Mouse (Mus musculus): ENCODE measurements around the gene Utrn. TPM values are rescaled to one million over a fixed set of nuclear protein-coding genes. Genes with fewer than 3 reads are reported as not detected.

The Utrn gene
- polyA plus RNA-seq, 1 experiment from 2014 or later: 89.8 TPM

- H3K9ac ChIP-seq: no peak overlapping the region
- H3K27ac ChIP-seq (replicated peaks): no peak overlapping the region
- no peak overlapping the region for H3K4me2 ChIP-seq (replicated peaks)
- peaks cover 36% of the 10 kb centered on the region for H3K36me3 ChIP-seq
- H3K4me3 ChIP-seq (replicated peaks): no peak overlapping the region
- no peaks in the 10 kb centered on the region for H3K9me3 ChIP-seq (replicated peaks)
- 0 out of 2 replicates have a peak, but pooled peaks cover 2% of the 10 kb centered on the region for H3K4me1 ChIP-seq
- no peak for ATAC-seq (ENCODE audit: insufficient number of reproducible peaks, low FRiP score, low TSS enrichment, low read depth)
- WGBS: 70% methylated on average over 1 of the region's 1 CpGs
- H3K27me3 ChIP-seq: no peaks in the 10 kb centered on the region
Observed at GRCm38 (mm10) chr10:12729635-12730034, 139.5 kb downstream of the Utrn start.

DNA sequence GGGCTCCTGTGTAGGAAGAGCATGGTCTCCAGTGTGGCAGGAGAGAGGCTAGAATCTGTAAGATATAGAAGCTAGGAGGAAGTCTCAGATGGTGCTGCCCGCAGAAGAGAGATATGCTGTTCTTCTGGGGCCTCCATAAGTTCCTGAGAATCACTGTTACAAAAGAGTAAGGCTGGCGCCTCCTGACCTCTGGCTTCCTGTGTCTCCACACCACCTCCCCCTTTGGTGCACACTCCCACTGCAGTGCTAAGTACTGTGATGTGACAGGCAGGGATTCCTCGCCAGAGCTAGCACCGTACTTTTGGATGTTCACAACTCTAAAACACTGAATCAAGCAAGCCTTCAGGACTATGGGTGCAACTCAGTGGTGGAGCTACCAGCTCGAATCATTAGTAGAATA, 140.1 kb downstream of the Utrn start:
- Histone ChIP-seq H3K9me3 (replicated peaks) (no peaks in the 10 kb centered on the region), H3K4me3 (replicated peaks) (no peak overlapping the region), H3K27ac (replicated peaks) (no peak overlapping the region), H3K36me3 (peaks cover 32% of the 10 kb centered on the region), H3K4me2 (replicated peaks) (no peak overlapping the region), H3K9ac (no peak overlapping the region), H3K27me3 (no peaks in the 10 kb centered on the region), H3K4me1 (0 out of 2 replicates have a peak, but pooled peaks cover 2% of the 10 kb centered on the region)
- 84% methylated on average over 5 of the region's 5 CpGs for WGBS
- ATAC-seq (ENCODE audit: insufficient number of reproducible peaks, low FRiP score, low TSS enrichment, low read depth): no peak

- H3K9ac ChIP-seq: no peak overlapping the region
- H3K4me1 ChIP-seq: 0 out of 2 replicates have a peak, but pooled peaks cover 2% of the 10 kb centered on the region
- ATAC-seq (ENCODE audit: insufficient number of reproducible peaks, low FRiP score, low TSS enrichment, low read depth): no peak
- H3K27me3 ChIP-seq: no peaks in the 10 kb centered on the region
- H3K36me3 ChIP-seq: peaks cover 27% of the 10 kb centered on the region
- H3K27ac ChIP-seq (replicated peaks): no peak overlapping the region
- no peaks in the 10 kb centered on the region for H3K9me3 ChIP-seq (replicated peaks)
- no peak overlapping the region for H3K4me3 ChIP-seq (replicated peaks)
- WGBS: 91% methylated on average over 3 of the region's 3 CpGs
- no peak overlapping the region for H3K4me2 ChIP-seq (replicated peaks)
Observed at GRCm38 (mm10) chr10:12727881-12728280, 141.3 kb downstream of the Utrn start.

- Histone ChIP-seq H3K4me3 (replicated peaks) (no peak overlapping the region), H3K9me3 (replicated peaks) (no peaks in the 10 kb centered on the region), H3K9ac (no peak overlapping the region), H3K4me2 (replicated peaks) (no peak overlapping the region), H3K4me1 (0 out of 2 replicates have a peak, but pooled peaks cover 2% of the 10 kb centered on the region), H3K27ac (replicated peaks) (no peak overlapping the region), H3K36me3 (peaks cover 29% of the 10 kb centered on the region), H3K27me3 (no peaks in the 10 kb centered on the region)
- ATAC-seq (ENCODE audit: insufficient number of reproducible peaks, low FRiP score, low TSS enrichment, low read depth): no peak
- WGBS: 53% methylated on average over 13 of the region's 13 CpGs
Observed at GRCm38 (mm10) chr10:12726041-12726608, 143.0 kb downstream of the Utrn start.

- Histone ChIP-seq H3K9ac (no peak overlapping the region), H3K4me3 (replicated peaks) (no peak overlapping the region), H3K27me3 (no peaks in the 10 kb centered on the region), H3K4me2 (replicated peaks) (no peak overlapping the region), H3K4me1 (0 out of 2 replicates have a peak, but pooled peaks cover 2% of the 10 kb centered on the region), H3K27ac (replicated peaks) (no peak overlapping the region), H3K9me3 (replicated peaks) (no peaks in the 10 kb centered on the region), H3K36me3 (peaks cover 31% of the 10 kb centered on the region)
- 76% methylated on average over 14 of the region's 14 CpGs for WGBS
- no peak for ATAC-seq (ENCODE audit: insufficient number of reproducible peaks, low FRiP score, low TSS enrichment, low read depth)
Observed at GRCm38 (mm10) chr10:12724247-12725001, 144.7 kb downstream of the Utrn start.

GRCm38 (mm10) chr10:12723269-12723668, 145.9 kb downstream of the Utrn start:
- 58% methylated on average over 3 of the region's 3 CpGs for WGBS
- peaks cover 36% of the 10 kb centered on the region for H3K36me3 ChIP-seq
- no peak overlapping the region for H3K27ac ChIP-seq (replicated peaks)
- no peak overlapping the region for H3K4me3 ChIP-seq (replicated peaks)
- H3K9me3 ChIP-seq (replicated peaks): no peaks in the 10 kb centered on the region
- 0 out of 2 replicates have a peak, but pooled peaks cover 2% of the 10 kb centered on the region for H3K4me1 ChIP-seq
- ATAC-seq (ENCODE audit: insufficient number of reproducible peaks, low FRiP score, low TSS enrichment, low read depth): no peak
- no peaks in the 10 kb centered on the region for H3K27me3 ChIP-seq
- H3K4me2 ChIP-seq (replicated peaks): no peak overlapping the region
- H3K9ac ChIP-seq: no peak overlapping the region

DNA sequence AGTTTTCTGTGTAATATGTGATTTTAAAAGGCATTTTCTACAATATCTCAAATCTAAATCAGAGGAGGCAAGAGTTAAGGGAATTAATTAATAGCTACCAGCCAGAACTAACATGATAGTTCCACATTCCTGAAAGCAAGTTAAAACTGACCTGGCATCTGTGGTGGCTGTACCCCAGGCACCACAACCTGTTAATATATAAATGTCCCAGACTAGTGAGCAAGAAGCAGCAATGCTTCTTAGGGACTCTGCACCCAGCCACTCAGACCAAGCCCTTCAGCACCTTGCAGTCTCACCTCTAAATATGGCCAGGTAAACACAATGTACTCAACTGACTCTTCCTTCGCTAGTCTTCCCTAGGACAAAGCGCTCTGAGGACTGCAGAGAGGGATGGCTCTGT, 147.1 kb downstream of the Utrn start:
- no peak overlapping the region for H3K4me2 ChIP-seq (replicated peaks)
- WGBS: 77% methylated on average over 2 of the region's 2 CpGs
- 0 out of 2 replicates have a peak, but pooled peaks cover 2% of the 10 kb centered on the region for H3K4me1 ChIP-seq
- peaks cover 31% of the 10 kb centered on the region for H3K36me3 ChIP-seq
- H3K27me3 ChIP-seq: no peaks in the 10 kb centered on the region
- no peak overlapping the region for H3K9ac ChIP-seq
- no peak for ATAC-seq (ENCODE audit: insufficient number of reproducible peaks, low FRiP score, low TSS enrichment, low read depth)
- H3K27ac ChIP-seq (replicated peaks): no peak overlapping the region
- no peaks in the 10 kb centered on the region for H3K9me3 ChIP-seq (replicated peaks)
- no peak overlapping the region for H3K4me3 ChIP-seq (replicated peaks)

DNA sequence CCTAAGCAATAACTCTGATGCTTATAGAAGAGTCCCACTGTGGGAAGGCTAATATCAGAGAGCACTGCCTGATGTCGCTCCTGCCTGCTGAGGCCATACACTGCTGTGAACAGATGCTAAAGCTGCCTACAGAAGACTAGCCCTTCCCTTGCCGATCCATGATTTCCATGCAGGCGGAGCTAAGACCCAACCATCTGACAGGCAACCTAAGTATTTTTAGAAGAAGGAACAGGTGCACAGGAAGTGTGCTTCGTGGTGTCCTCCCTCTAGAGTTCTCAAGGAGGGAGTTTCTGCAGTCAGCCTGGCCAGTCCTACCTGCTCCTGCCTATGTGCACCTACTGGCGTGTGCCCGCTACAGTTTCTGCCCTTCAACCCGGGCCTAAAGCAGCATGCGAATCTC, 150.8 kb downstream of the Utrn start:
- 89% methylated on average over 8 of the region's 8 CpGs for WGBS
- H3K4me1 ChIP-seq: no peaks in the 10 kb centered on the region
- no peaks in the 10 kb centered on the region for H3K9me3 ChIP-seq (replicated peaks)
- ATAC-seq (ENCODE audit: insufficient number of reproducible peaks, low FRiP score, low TSS enrichment, low read depth): no peak
- peaks cover 29% of the 10 kb centered on the region for H3K36me3 ChIP-seq
- H3K9ac ChIP-seq: no peak overlapping the region
- no peaks in the 10 kb centered on the region for H3K27me3 ChIP-seq
- no peak overlapping the region for H3K4me2 ChIP-seq (replicated peaks)
- H3K4me3 ChIP-seq (replicated peaks): no peak overlapping the region
- no peak overlapping the region for H3K27ac ChIP-seq (replicated peaks)

DNA sequence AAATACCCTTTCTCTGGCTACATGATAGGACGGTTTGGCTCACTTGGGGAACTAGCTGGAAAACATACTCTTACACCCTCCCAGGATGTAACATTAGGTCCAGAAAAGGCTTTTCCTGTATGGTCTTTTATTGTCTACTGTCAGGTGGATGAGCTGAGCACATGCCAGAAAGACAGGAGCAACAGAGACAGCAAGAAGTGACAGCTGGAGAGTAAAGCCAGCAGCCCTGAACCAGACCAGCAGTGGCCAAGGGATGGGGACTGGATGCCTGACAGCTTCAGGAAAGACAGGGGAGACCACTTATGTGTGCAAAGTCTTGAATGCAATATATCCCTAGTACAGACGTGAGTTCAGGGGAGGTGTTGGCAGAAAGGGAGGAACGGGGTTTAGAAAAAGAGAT, 151.8 kb downstream of the Utrn start:
- Histone ChIP-seq H3K27ac (replicated peaks) (no peak overlapping the region), H3K36me3 (peaks cover 33% of the 10 kb centered on the region), H3K9ac (no peak overlapping the region), H3K4me3 (replicated peaks) (no peak overlapping the region), H3K27me3 (no peaks in the 10 kb centered on the region), H3K4me2 (replicated peaks) (no peak overlapping the region), H3K9me3 (replicated peaks) (no peaks in the 10 kb centered on the region), H3K4me1 (no peaks in the 10 kb centered on the region)
- WGBS: 90% methylated on average over 3 of the region's 3 CpGs
- ATAC-seq (ENCODE audit: insufficient number of reproducible peaks, low FRiP score, low TSS enrichment, low read depth): no peak

- H3K9me3 ChIP-seq (replicated peaks): no peaks in the 10 kb centered on the region
- 83% methylated on average over 5 of the region's 5 CpGs for WGBS
- no peak for ATAC-seq (ENCODE audit: insufficient number of reproducible peaks, low FRiP score, low TSS enrichment, low read depth)
Observed at GRCm38 (mm10) chr10:12716657-12717327, 152.4 kb downstream of the Utrn start.

GRCm38 (mm10) chr10:12713236-12713855, 155.8 kb downstream of the Utrn start:
- H3K36me3 ChIP-seq: peaks cover 45% of the 10 kb centered on the region
- WGBS: 94% methylated on average over 14 of the region's 14 CpGs

More at GRCm38 (mm10) chr10:12716657-12717327, 152.4 kb downstream of the Utrn start:
- no peak overlapping the region for H3K9ac ChIP-seq
- H3K4me2 ChIP-seq (replicated peaks): no peak overlapping the region
- H3K27me3 ChIP-seq: no peaks in the 10 kb centered on the region
- peaks cover 38% of the 10 kb centered on the region for H3K36me3 ChIP-seq
- H3K4me1 ChIP-seq: no peaks in the 10 kb centered on the region
- H3K4me3 ChIP-seq (replicated peaks): no peak overlapping the region
- H3K27ac ChIP-seq (replicated peaks): no peak overlapping the region

More at GRCm38 (mm10) chr10:12713236-12713855, 155.8 kb downstream of the Utrn start:
- Histone ChIP-seq H3K9ac (no peak overlapping the region), H3K4me3 (replicated peaks) (no peak overlapping the region), H3K4me1 (no peaks in the 10 kb centered on the region), H3K27ac (replicated peaks) (no peak overlapping the region), H3K4me2 (replicated peaks) (no peak overlapping the region), H3K9me3 (replicated peaks) (no peaks in the 10 kb centered on the region), H3K27me3 (no peaks in the 10 kb centered on the region)
- no peak for ATAC-seq (ENCODE audit: insufficient number of reproducible peaks, low FRiP score, low TSS enrichment, low read depth)

Measured in embryonic facial prominence, embryonic 15.5 days (tissue).